Mouse (Mus musculus): ENCODE measurements around the gene Rnf126. TPM values are rescaled to one million over a fixed set of nuclear protein-coding genes. Genes with fewer than 3 reads are reported as not detected.
A peak's percentile ranks its signal among the peaks of the same experiment; 100 is the strongest.

Rnf126 gene
- polyA plus RNA-seq, 1 experiment from 2014 or later: 118 TPM

DNA sequence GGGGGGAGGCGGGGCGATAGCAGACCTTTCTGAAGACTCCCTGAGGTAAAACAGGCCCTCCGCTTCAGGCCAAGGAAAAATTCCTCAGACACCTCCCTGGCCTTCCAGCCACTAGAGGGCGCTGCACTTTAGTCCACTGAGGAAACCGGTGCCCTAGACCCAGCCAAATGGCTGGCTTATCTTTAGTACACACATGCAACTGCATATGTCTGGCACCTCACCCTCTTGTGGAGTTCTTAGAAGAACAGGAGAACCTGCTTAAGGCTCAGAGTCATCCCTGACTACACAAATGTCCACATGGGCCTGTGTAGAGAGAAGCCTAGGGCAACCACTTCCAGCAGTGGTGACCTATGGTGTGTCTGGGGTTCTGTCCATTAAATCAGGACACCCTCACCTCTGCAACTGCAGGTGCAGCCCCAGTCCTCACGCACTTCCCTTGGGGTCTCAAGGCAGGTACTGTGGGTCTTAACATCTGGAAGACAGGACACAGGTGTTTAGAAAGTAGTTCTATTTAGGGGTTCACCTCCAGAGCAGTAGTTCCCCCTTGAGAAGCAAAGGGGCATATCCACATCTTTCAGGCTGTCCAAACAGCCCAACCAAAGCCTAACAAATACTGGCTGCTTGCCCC lies 54.1 kb downstream of the Rnf126 start:
- Histone ChIP-seq H3K4me2 (ENCODE audit: low read depth, low read length, severe bottlenecking) (no peak overlapping the region), H3K4me3 (ENCODE audit: low read depth, low read length) (no peak overlapping the region), H3K4me1 (replicated peaks; ENCODE audit: control insufficient read depth, insufficient read depth, low read length) (peaks cover 8% of the 10 kb centered on the region; the same call in 1 of the 2 replicates), H3K36me3 (ENCODE audit: control insufficient read depth, insufficient read depth, low read length) (peaks cover 15% of the 10 kb centered on the region; the same call in 1 of the 2 replicates), H3K9me3 (ENCODE audit: control insufficient read depth, low read length) (no peaks in the 10 kb centered on the region), H3K9ac (ENCODE audit: low read length) (no peak overlapping the region), H3K27ac (ENCODE audit: low read depth, low read length) (no peak overlapping the region), H3K27me3 (ENCODE audit: control insufficient read depth, insufficient read depth, low read length) (peaks cover 28% of the 10 kb centered on the region)
- DNase-seq (ENCODE audit: low spot score): peak; percentile 89
- peak; percentile 37; the same call in 1 of the 2 replicates for ATAC-seq (replicated peaks; ENCODE audit: low FRiP score)
- WGBS: 12% methylated on average over 6 of the region's 6 CpGs

DNA sequence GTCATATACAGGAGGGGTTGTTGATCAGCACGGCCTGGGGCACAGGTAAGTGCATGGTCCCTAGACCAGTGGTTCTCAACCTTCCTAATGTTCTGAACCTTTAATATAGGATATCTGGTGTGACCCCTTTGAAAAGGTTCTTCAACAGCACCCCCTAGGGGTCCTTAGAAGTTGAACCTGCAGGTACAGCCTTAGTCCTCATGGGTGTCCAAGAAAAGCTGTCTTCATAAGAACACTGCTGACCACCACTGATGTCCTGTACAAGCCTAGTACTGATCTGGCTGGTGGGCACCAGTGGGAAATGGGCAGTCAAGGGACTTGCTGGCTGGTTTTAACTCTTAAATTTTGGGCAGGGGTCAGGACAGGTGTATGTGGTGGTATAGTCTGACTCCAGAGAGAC lies 54.7 kb downstream of the Rnf126 start:
- Histone ChIP-seq H3K9ac (ENCODE audit: low read length) (no peak overlapping the region), H3K9me3 (ENCODE audit: control insufficient read depth, low read length) (no peaks in the 10 kb centered on the region), H3K27ac (ENCODE audit: low read depth, low read length) (no peak overlapping the region), H3K4me2 (ENCODE audit: low read depth, low read length, severe bottlenecking) (no peak overlapping the region), H3K4me1 (replicated peaks; ENCODE audit: control insufficient read depth, insufficient read depth, low read length) (peaks cover 4% of the 10 kb centered on the region; the same call in 1 of the 2 replicates), H3K27me3 (ENCODE audit: control insufficient read depth, insufficient read depth, low read length) (peaks cover 22% of the 10 kb centered on the region), H3K4me3 (ENCODE audit: low read depth, low read length) (no peak overlapping the region), H3K36me3 (ENCODE audit: control insufficient read depth, insufficient read depth, low read length) (peaks cover 15% of the 10 kb centered on the region; the same call in 1 of the 2 replicates)
- DNase-seq (ENCODE audit: low spot score) (no peak), ATAC-seq (replicated peaks; ENCODE audit: low FRiP score) (peak; percentile 22; the same call in 1 of the 2 replicates)
- WGBS: 90% methylated on average over 1 of the region's 1 CpGs

DNA sequence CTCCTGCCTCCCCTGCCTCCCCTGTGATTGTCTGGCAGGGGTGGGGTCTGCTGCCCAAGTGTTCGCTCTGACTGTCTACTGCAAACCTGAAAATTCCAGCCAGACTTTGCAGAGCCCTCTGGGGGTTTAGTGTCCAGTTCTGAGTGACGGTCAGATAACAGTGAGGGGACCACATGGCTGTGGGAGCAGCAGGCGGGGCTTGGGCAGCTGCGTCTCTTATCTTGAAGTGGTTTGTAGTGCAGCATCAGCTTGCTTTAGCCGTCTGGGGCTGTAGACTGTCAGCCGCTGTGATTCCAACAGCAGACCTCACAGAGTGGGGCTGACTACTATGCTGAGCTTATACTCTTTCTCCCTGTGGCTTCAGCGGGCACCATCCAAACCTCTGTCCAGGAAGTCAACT lies 57.4 kb downstream of the Rnf126 start:
- Histone ChIP-seq H3K27me3 (ENCODE audit: control insufficient read depth, insufficient read depth, low read length) (no peaks in the 10 kb centered on the region), H3K9me3 (ENCODE audit: control insufficient read depth, low read length) (no peaks in the 10 kb centered on the region), H3K4me2 (ENCODE audit: low read depth, low read length, severe bottlenecking) (no peak overlapping the region), H3K4me3 (ENCODE audit: low read depth, low read length) (no peak overlapping the region), H3K27ac (ENCODE audit: low read depth, low read length) (no peak overlapping the region), H3K36me3 (ENCODE audit: control insufficient read depth, insufficient read depth, low read length) (peaks cover 15% of the 10 kb centered on the region; the same call in 1 of the 2 replicates), H3K9ac (ENCODE audit: low read length) (no peak overlapping the region), H3K4me1 (replicated peaks; ENCODE audit: control insufficient read depth, insufficient read depth, low read length) (peaks cover 13% of the 10 kb centered on the region)
- ATAC-seq (replicated peaks; ENCODE audit: low FRiP score) (no peak), DNase-seq (ENCODE audit: low spot score) (no peak)
- WGBS: 86% methylated on average over 7 of the region's 7 CpGs

DNA sequence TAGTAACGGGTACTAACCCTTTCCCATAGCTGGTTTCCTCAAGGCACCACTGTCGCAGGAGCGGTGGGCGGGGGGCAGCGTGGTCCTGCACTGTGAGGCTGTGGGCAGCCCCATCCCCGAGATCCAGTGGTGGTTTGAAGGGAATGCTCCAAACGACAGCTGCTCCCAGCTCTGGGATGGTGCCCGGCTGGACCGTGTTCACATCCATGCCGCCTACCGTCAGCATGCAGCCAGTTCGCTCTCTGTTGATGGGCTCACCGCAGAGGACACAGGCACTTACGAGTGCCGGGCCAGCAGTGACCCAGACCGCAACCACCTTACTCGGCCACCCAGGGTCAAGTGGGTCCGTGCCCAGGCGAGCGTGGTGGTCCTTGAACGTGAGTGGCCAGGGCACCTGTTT lies 58.1 kb downstream of the Rnf126 start:
- Histone ChIP-seq H3K4me1 (replicated peaks; ENCODE audit: control insufficient read depth, insufficient read depth, low read length) (peaks cover 16% of the 10 kb centered on the region), H3K27ac (ENCODE audit: low read depth, low read length) (no peak overlapping the region), H3K9ac (ENCODE audit: low read length) (no peak overlapping the region), H3K4me2 (ENCODE audit: low read depth, low read length, severe bottlenecking) (no peak overlapping the region), H3K36me3 (ENCODE audit: control insufficient read depth, insufficient read depth, low read length) (peaks cover 15% of the 10 kb centered on the region; the same call in 1 of the 2 replicates), H3K4me3 (ENCODE audit: low read depth, low read length) (no peak overlapping the region), H3K9me3 (ENCODE audit: control insufficient read depth, low read length) (no peaks in the 10 kb centered on the region), H3K27me3 (ENCODE audit: control insufficient read depth, insufficient read depth, low read length) (no peaks in the 10 kb centered on the region)
- no peak for DNase-seq (ENCODE audit: low spot score)
- WGBS: 94% methylated on average over 21 of the region's 21 CpGs
- no peak for ATAC-seq (replicated peaks; ENCODE audit: low FRiP score)

Other genes with a start within 250 kb of the Rnf126 start
- 14.2 and 15.6 TPM in 2 replicates for gene Plpp2, start 233.2 kb downstream of the Rnf126 start, polyA plus RNA-seq (2014; fragmentation: Nextera tagmentation; extraction: Ambion mirVana)
- 64.4 and 67.7 TPM in 2 replicates for gene Mier2, start 211.8 kb downstream of the Rnf126 start, polyA plus RNA-seq (2014; fragmentation: Nextera tagmentation; extraction: Ambion mirVana)
- not detected in 2 replicates for gene Theg, start 179.6 kb downstream of the Rnf126 start, polyA plus RNA-seq (2014; fragmentation: Nextera tagmentation; extraction: Ambion mirVana)
- 0.04 and 0.09 TPM in 2 replicates for gene C2cd4c, start 152.9 kb downstream of the Rnf126 start, polyA plus RNA-seq (2014; fragmentation: Nextera tagmentation; extraction: Ambion mirVana)
- 9.4 and 9.9 TPM in 2 replicates for gene Shc2, start 129.0 kb downstream of the Rnf126 start, polyA plus RNA-seq (2014; fragmentation: Nextera tagmentation; extraction: Ambion mirVana)
- not detected in 2 replicates for gene Odf3l2, start 121.2 kb downstream of the Rnf126 start, polyA plus RNA-seq (2014; fragmentation: Nextera tagmentation; extraction: Ambion mirVana)
- gene Madcam1, start 102.4 kb downstream of the Rnf126 start, polyA plus RNA-seq (2014; fragmentation: Nextera tagmentation; extraction: Ambion mirVana): 0.59 and 0.83 TPM in 2 replicates
- gene Tpgs1, start 97.6 kb downstream of the Rnf126 start, polyA plus RNA-seq (2014; fragmentation: Nextera tagmentation; extraction: Ambion mirVana): 59.7 and 65.2 TPM in 2 replicates
- 180 and 185 TPM in 2 replicates for gene Cdc34, start 84.8 kb downstream of the Rnf126 start, polyA plus RNA-seq (2014; fragmentation: Nextera tagmentation; extraction: Ambion mirVana)
- gene Gzmm, start 77.9 kb downstream of the Rnf126 start, polyA plus RNA-seq (2014; fragmentation: Nextera tagmentation; extraction: Ambion mirVana): 0.81 and 0.92 TPM in 2 replicates
- 551 and 582 TPM in 2 replicates for gene Bsg, start 62.5 kb downstream of the Rnf126 start, polyA plus RNA-seq (2014; fragmentation: Nextera tagmentation; extraction: Ambion mirVana)
- 0.15 and 0.40 TPM in 2 replicates for gene Hcn2, start 50.3 kb downstream of the Rnf126 start, polyA plus RNA-seq (2014; fragmentation: Nextera tagmentation; extraction: Ambion mirVana)
- 41.1 and 44.8 TPM in 2 replicates for gene Polrmt, start 20.4 kb downstream of the Rnf126 start, polyA plus RNA-seq (2014; fragmentation: Nextera tagmentation; extraction: Ambion mirVana)
- 0.36 and 0.40 TPM in 2 replicates for gene Fgf22, start 11.9 kb downstream of the Rnf126 start, polyA plus RNA-seq (2014; fragmentation: Nextera tagmentation; extraction: Ambion mirVana)
- gene Fstl3, start 10.3 kb upstream of the Rnf126 start, polyA plus RNA-seq (2014; fragmentation: Nextera tagmentation; extraction: Ambion mirVana): 0.41 and 1.0 TPM in 2 replicates
- gene Prss57, start 24.0 kb upstream of the Rnf126 start, polyA plus RNA-seq (2014; fragmentation: Nextera tagmentation; extraction: Ambion mirVana): not detected in 2 replicates
- 140 and 157 TPM in 2 replicates for gene Palm, start 26.6 kb upstream of the Rnf126 start, polyA plus RNA-seq (2014; fragmentation: Nextera tagmentation; extraction: Ambion mirVana)
- 0.39 and 0.99 TPM in 2 replicates for gene Misp, start 54.0 kb upstream of the Rnf126 start, polyA plus RNA-seq (2014; fragmentation: Nextera tagmentation; extraction: Ambion mirVana)
- gene Ptbp1, start 87.5 kb upstream of the Rnf126 start, polyA plus RNA-seq (2014; fragmentation: Nextera tagmentation; extraction: Ambion mirVana): 261 and 295 TPM in 2 replicates
- gene Prtn3, start 107.5 kb upstream of the Rnf126 start, polyA plus RNA-seq (2014; fragmentation: Nextera tagmentation; extraction: Ambion mirVana): 13.0 and 13.3 TPM in 2 replicates
- gene Plppr3, start 107.7 kb upstream of the Rnf126 start, polyA plus RNA-seq (2014; fragmentation: Nextera tagmentation; extraction: Ambion mirVana): 131 and 146 TPM in 2 replicates
- not detected in 2 replicates for gene Elane, start 119.3 kb upstream of the Rnf126 start, polyA plus RNA-seq (2014; fragmentation: Nextera tagmentation; extraction: Ambion mirVana)
- gene Cfd, start 123.9 kb upstream of the Rnf126 start, polyA plus RNA-seq (2014; fragmentation: Nextera tagmentation; extraction: Ambion mirVana): not detected in 2 replicates
- 60.4 and 60.6 TPM in 2 replicates for gene Med16, start 142.0 kb upstream of the Rnf126 start, polyA plus RNA-seq (2014; fragmentation: Nextera tagmentation; extraction: Ambion mirVana)
- 3.3 and 14.8 TPM in 2 replicates for gene Gm26602, start 143.9 kb upstream of the Rnf126 start, polyA plus RNA-seq (2014; fragmentation: Nextera tagmentation; extraction: Ambion mirVana)
- 0.55 and 1.0 TPM in 2 replicates for gene Kiss1r, start 150.0 kb upstream of the Rnf126 start, polyA plus RNA-seq (2014; fragmentation: Nextera tagmentation; extraction: Ambion mirVana)
- 135 and 145 TPM in 2 replicates for gene R3hdm4, start 154.3 kb upstream of the Rnf126 start, polyA plus RNA-seq (2014; fragmentation: Nextera tagmentation; extraction: Ambion mirVana)
- 5.4 and 6.6 TPM in 2 replicates for gene Arid3a, start 160.1 kb upstream of the Rnf126 start, polyA plus RNA-seq (2014; fragmentation: Nextera tagmentation; extraction: Ambion mirVana)
- gene Wdr18, start 193.2 kb upstream of the Rnf126 start, polyA plus RNA-seq (2014; fragmentation: Nextera tagmentation; extraction: Ambion mirVana): 111 and 112 TPM in 2 replicates
- gene Grin3b, start 203.8 kb upstream of the Rnf126 start, polyA plus RNA-seq (2014; fragmentation: Nextera tagmentation; extraction: Ambion mirVana): 0.29 and 0.33 TPM in 2 replicates
- gene Tmem259, start 217.4 kb upstream of the Rnf126 start, polyA plus RNA-seq (2014; fragmentation: Nextera tagmentation; extraction: Ambion mirVana): 17.8 and 18.6 TPM in 2 replicates
- 160 and 182 TPM in 2 replicates for gene Cnn2, start 221.6 kb upstream of the Rnf126 start, polyA plus RNA-seq (2014; fragmentation: Nextera tagmentation; extraction: Ambion mirVana)
- gene Abca7, start 229.5 kb upstream of the Rnf126 start, polyA plus RNA-seq (2014; fragmentation: Nextera tagmentation; extraction: Ambion mirVana): 3.4 and 3.9 TPM in 2 replicates
- 4.6 and 4.9 TPM in 2 replicates for gene Arhgap45, start 249.7 kb upstream of the Rnf126 start, polyA plus RNA-seq (2014; fragmentation: Nextera tagmentation; extraction: Ambion mirVana)

All from forebrain, embryonic 11.5 days (tissue).